In genomic region chr1:170845448-170846307, GRCm38 (mm10) we compare ENCODE assay signal across 11 mouse cellular contexts. TPM values are rescaled to one million over a fixed set of nuclear protein-coding genes. Genes with fewer than 3 reads are reported as not detected.
DNase-seq lines count a peak whose midpoint lies in the region; ATAC-seq and TF ChIP-seq lines count a peak whose summit lies in the region.
"Had no signal": no experiment of that assay in that cellular context is flagged by ENCODE, and none has a peak within 500 bp of the region (broad histone marks: within the 10 kb centered on the region; RNA-seq: fewer than 3 reads in every experiment).

No protein-coding gene starts in this region.

- no peak overlapping the region for H3K4me2 ChIP-seq in forebrain, embryonic 12.5 days

- no peak for ATAC-seq in forebrain, embryonic 12.5 days (ENCODE audit: low FRiP score)
- ATAC-seq: inflammation-experienced regulatory T-cells, adult 6 months had no signal

- no peaks in the 10 kb centered on the region for H3K27me3 ChIP-seq in forebrain, embryonic 10.5 days (ENCODE audit: poor library complexity, severe bottlenecking)
- no peaks in the 10 kb centered on the region for H3K27me3 ChIP-seq in forebrain, embryonic 12.5 days
- no peaks in the 10 kb centered on the region for H3K27me3 ChIP-seq in testis, adult 2 months (ENCODE audit: control insufficient read depth, insufficient read depth, low read length)

- no peak for TF ChIP-seq POLR2A in testis, adult 2 months (IDR thresholded peaks at IDR 0.05; ENCODE audit: control insufficient read depth, low read depth, low read length)

- no peaks in the 10 kb centered on the region for H3K9me3 ChIP-seq in forebrain, embryonic 10.5 days
- no peaks in the 10 kb centered on the region for H3K9me3 ChIP-seq in forebrain, embryonic 12.5 days

- H3K9ac ChIP-seq in forebrain, embryonic 12.5 days: no peak overlapping the region

- no peak for TF ChIP-seq CTCF in testis, adult 2 months (IDR thresholded peaks at IDR 0.05; ENCODE audit: control insufficient read depth, insufficient read depth, insufficient replicate concordance, low read depth, low read length)

- no peak for DNase-seq in forebrain, embryonic 10.5 days (ENCODE audit: extremely low spot score, low spot score)
- DNase-seq in testis, postnatal 10 days (ENCODE audit: low spot score): no peak
- DNase-seq in heart, postnatal 4 days: peak; percentile 29
- DNase-seq in yolk sac, embryonic 10.5 days (ENCODE audit: low spot score): peak; percentile 34
- no peak for DNase-seq in urinary bladder, postnatal 25 days (ENCODE audit: low spot score)
- no peak for DNase-seq in urinary bladder, postnatal 10 days (ENCODE audit: low spot score)
- DNase-seq: adrenal gland, adult 8-10 months; spleen, adult 18-20 months had no signal

- H3K4me1 ChIP-seq in forebrain, embryonic 10.5 days: peaks cover 3% of the 10 kb centered on the region; the same call in 1 of the 2 replicates
- H3K4me1 ChIP-seq in forebrain, embryonic 12.5 days: no peaks in the 10 kb centered on the region
- peaks cover 9% of the 10 kb centered on the region for H3K4me1 ChIP-seq in testis, adult 2 months (ENCODE audit: control insufficient read depth, insufficient read depth, low read length)

- peaks cover 2% of the 10 kb centered on the region; the same call in 1 of the 2 replicates for H3K36me3 ChIP-seq in forebrain, embryonic 10.5 days (replicated peaks)
- 0 out of 2 replicates have a peak, but pooled peaks cover 2% of the 10 kb centered on the region for H3K36me3 ChIP-seq in forebrain, embryonic 12.5 days (replicated peaks)
- H3K36me3 ChIP-seq in testis, adult 2 months (ENCODE audit: control insufficient read depth, insufficient read depth, low read length): 0 out of 2 replicates have a peak, but pooled peaks cover 1% of the 10 kb centered on the region

- H3K27ac ChIP-seq in forebrain, embryonic 10.5 days: peak overlapping the region; percentile 44; the same call in 1 of the 2 replicates
- no peak overlapping the region for H3K27ac ChIP-seq in forebrain, embryonic 12.5 days
- 0 out of 2 replicates have a peak overlapping the region, but pooled peaks have one; percentile 30 for H3K27ac ChIP-seq in testis, adult 2 months (ENCODE audit: control insufficient read depth, insufficient read depth, low read depth, low read length)

- WGBS in forebrain, embryonic 10.5 days: 47% methylated on average over 10 of the region's 10 CpGs
- WGBS in forebrain, embryonic 12.5 days: 53% methylated on average over 10 of the region's 10 CpGs

- no peak overlapping the region for H3K4me3 ChIP-seq in forebrain, embryonic 10.5 days
- no peak overlapping the region for H3K4me3 ChIP-seq in forebrain, embryonic 12.5 days (replicated peaks)
- H3K4me3 ChIP-seq in testis, adult 2 months (ENCODE audit: control insufficient read depth, low read depth, low read length): no peak overlapping the region

RNA-seq across cellular contexts. Expression of gene Atf6, which starts 21.9 kb away (rescaled TPM):
- polyA plus RNA-seq in forebrain, embryonic 10.5 days (2016; fragmentation: Nextera tagmentation; extraction: Ambion mirVana): 7.1 and 8.4 TPM in 2 replicates
- polyA plus RNA-seq in forebrain, embryonic 12.5 days (2016; fragmentation: Nextera tagmentation; extraction: Ambion mirVana): 8.7 and 8.9 TPM in 2 replicates
- 5.5 and 6.3 TPM in 2 replicates for polyA plus RNA-seq in testis, adult 2 months (2012; rRNA removed)
- total RNA-seq in heart, postnatal 4 days (2021): 10 to 100 TPM; 41.2 to 41.6 TPM

RNA-seq across cellular contexts. Expression of gene Gm26620, which starts 39.2 kb away (rescaled TPM):
- 0.19 and 0.39 TPM in 2 replicates for polyA plus RNA-seq in forebrain, embryonic 10.5 days (2016; fragmentation: Nextera tagmentation; extraction: Ambion mirVana)
- polyA plus RNA-seq in forebrain, embryonic 12.5 days (2016; fragmentation: Nextera tagmentation; extraction: Ambion mirVana): not detected in 2 replicates
- 0.99 and 1.5 TPM in 2 replicates for polyA plus RNA-seq in testis, adult 2 months (2012; rRNA removed)
- total RNA-seq in heart, postnatal 4 days (2021): under 1 TPM; 0.81 to 0.90 TPM

RNA-seq across cellular contexts. Expression of gene Dusp12, which starts 39.7 kb away (rescaled TPM):
- 30.9 and 33.2 TPM in 2 replicates for polyA plus RNA-seq in forebrain, embryonic 10.5 days (2016; fragmentation: Nextera tagmentation; extraction: Ambion mirVana)
- 28.6 and 33.3 TPM in 2 replicates for polyA plus RNA-seq in forebrain, embryonic 12.5 days (2016; fragmentation: Nextera tagmentation; extraction: Ambion mirVana)
- polyA plus RNA-seq in testis, adult 2 months (2012; rRNA removed): 4.4 and 6.2 TPM in 2 replicates
- 10 to 100 TPM; 14.3 to 16.3 TPM for total RNA-seq in heart, postnatal 4 days (2021)

Comparison
In these comparisons a context has a peak if more than half of its experiments do, and no peak if none do; other contexts are left out.
1. DNase-seq: peak in heart, postnatal 4 days (single experiment) and yolk sac, embryonic 10.5 days (single experiment); none in forebrain, embryonic 10.5 days (single experiment), testis, postnatal 10 days (single experiment), urinary bladder, postnatal 25 days (single experiment) and urinary bladder, postnatal 10 days (single experiment).